Mouse (Mus musculus): Measurements from ENCODE around the gene 1700030J22Rik.
A peak's percentile ranks its signal among the peaks of the same experiment; 100 is the strongest.

Gene 1700030J22Rik

GRCm38 (mm10) chr8:116978631-116979256 lies at the start of gene 1700030J22Rik:
TSS of gene 1700030J22Rik (minus strand) at chr8:116978959.
- DNase-seq (ENCODE audit: low read depth, low spot score), result peak; percentile 98

- no peak for DNase-seq (ENCODE audit: low read depth, low spot score)
Measured at GRCm38 (mm10) chr8:117027601-117028000, 48.8 kb upstream of the 1700030J22Rik start.

DNA sequence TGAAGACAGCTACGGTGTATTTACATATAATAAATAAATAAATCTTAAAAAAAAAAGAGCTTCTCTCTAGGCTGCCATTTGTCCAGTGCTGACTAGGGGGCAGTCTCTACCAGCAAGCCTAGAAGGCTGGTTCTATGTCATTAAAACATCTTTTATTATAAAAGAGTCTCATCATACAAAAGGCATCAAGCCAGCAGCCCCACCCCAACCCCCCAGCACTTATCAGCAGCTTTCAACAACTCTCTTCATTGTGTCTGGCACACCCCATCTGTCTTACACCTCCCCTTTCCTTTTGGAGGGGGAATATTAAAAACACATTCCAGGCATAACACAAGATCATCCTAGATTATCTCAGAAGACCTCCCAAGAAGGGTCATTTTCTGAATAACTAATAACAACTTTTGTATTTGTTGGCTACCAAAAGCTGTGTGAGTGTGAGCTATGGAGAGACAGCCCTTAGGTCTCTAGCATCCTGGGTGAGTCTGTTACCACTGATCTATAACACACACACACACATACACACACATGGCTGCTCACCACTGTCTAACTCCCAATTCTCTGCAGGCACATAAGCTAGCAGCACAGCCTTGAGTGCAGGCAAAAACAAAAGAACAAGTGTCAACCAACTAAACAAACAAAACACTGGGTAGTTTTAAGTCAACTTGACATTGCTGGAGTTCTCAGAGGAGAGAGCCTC lies 43.7 kb upstream of the 1700030J22Rik start:
- no peak for DNase-seq (ENCODE audit: low read depth, low spot score)

GRCm38 (mm10) chr8:117019323-117020275 lies 40.8 kb upstream of the 1700030J22Rik start:
- DNase-seq (ENCODE audit: low read depth, low spot score), result no peak

- DNase-seq (ENCODE audit: low read depth, low spot score), result no peak
Measured at GRCm38 (mm10) chr8:117017896-117018295, 39.1 kb upstream of the 1700030J22Rik start.

DNA sequence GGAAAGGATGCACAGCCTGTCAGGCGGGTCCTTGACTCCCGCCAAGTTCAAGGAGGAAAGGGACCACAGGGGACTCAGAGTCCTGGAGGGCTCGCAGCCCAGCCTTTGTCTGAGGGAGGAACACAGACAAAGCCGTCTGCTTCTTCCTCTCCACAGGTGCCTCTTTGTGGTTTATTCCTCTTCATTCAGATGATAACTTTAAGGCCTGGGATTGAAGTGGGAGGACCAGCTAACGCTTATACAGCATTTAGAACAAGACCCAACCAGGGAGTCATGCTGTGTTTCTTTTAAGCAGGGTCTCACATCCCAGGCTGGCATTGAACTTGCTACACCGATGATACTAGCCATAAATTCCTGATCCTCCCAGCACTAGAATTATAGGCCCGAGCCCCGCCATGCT lies 38.2 kb upstream of the 1700030J22Rik start:
- DNase-seq (ENCODE audit: low read depth, low spot score), result no peak

GRCm38 (mm10) chr8:117015670-117016069 lies 36.9 kb upstream of the 1700030J22Rik start:
- no peak for DNase-seq (ENCODE audit: low read depth, low spot score)

GRCm38 (mm10) chr8:117011366-117011765 lies 32.6 kb upstream of the 1700030J22Rik start:
- DNase-seq (ENCODE audit: low read depth, low spot score), result no peak

GRCm38 (mm10) chr8:116994016-116994716 lies 15.4 kb upstream of the 1700030J22Rik start:
- no peak for DNase-seq (ENCODE audit: low read depth, low spot score)

- DNase-seq (ENCODE audit: low read depth, low spot score), result peak; percentile 90
Measured at GRCm38 (mm10) chr8:116993095-116993867, 14.5 kb upstream of the 1700030J22Rik start, which contains the start of gene Gcsh. TSS of gene Gcsh (minus strand) at chr8:116993537.

DNA sequence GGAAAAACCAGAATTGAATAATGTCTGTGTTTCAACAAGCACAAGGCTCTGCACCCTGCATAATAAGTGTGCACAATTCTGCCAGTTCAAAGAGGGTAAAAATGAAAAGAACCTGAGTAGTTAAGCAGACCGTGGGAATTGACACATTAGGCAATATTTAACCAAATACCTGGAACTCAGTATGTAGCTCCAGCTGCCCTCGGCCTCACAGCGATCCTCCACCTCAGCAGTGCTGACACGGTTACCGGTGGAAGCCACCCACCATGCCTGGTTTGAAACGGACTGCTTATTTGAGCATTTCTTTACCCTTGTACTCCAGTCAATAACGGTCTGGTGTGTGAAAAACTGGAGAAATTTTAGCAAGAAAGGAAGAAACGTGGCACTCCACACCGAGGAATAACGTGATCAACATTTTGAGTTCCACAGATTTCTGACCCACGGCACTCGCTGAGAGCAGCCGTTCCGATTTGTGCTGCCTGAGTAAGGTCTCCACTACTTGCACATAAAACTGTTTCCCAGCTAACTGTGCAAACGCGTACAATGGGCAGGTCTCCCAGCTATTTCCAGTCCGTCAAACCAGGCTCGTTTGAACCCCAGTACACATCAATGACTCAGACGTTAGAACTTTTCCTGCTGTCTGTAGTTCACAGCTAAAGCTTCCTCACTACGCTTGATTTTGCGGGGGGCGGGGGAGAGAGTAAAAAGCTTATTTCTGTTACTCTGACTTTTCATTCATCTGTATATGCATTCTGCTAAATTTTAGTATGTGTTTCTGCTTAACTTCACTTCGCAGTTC lies 13.6 kb upstream of the 1700030J22Rik start:
- no peak for DNase-seq (ENCODE audit: low read depth, low spot score)

GRCm38 (mm10) chr8:116991241-116991640 lies 12.5 kb upstream of the 1700030J22Rik start:
- no peak for DNase-seq (ENCODE audit: low read depth, low spot score)

DNA sequence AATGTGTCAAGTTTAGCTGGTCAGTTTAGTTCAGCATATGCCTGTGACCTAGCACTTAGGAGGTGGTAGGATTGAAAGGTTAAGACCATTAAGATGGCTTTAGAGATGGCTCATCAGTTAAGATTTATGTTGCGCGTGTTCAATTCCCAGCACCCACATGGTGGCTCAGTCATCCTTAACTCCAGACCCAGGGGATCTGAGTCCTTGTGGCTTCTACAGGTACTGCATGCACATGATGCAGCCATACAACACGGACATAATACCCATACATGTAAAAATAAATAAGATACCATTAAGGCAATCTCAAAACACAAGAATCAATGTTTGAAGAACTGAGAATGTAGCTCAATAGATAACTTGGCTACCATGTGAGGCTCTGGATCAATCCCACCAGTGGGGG lies 11.1 kb upstream of the 1700030J22Rik start:
- DNase-seq (ENCODE audit: low read depth, low spot score), result no peak

GRCm38 (mm10) chr8:116980117-116980516 lies 1.4 kb upstream of the 1700030J22Rik start:
- peak; percentile 39 for DNase-seq (ENCODE audit: low read depth, low spot score)

DNA sequence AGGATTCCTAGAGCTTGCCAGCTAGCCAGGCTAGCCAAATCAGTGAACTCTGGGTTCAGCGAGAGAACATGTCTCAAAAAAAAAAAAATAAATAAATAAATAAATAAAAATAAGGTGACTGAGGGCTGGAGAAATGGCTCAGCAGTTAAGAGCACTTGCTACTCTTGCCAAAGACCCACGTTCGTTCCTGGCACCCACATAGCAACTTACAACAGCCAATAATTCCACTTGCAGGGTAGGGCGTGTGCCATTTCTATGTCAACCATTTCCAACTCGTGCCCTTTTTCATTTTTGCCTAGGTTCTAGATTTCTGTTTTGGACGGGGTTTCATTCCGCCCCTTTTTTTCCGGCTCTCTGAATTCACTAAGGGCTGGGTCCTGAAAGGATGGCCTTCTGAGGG lies 707 bp downstream of the 1700030J22Rik start:
- no peak for DNase-seq (ENCODE audit: low read depth, low spot score)

- DNase-seq (ENCODE audit: low read depth, low spot score), result no peak
Measured at GRCm38 (mm10) chr8:116975606-116976005, 3.2 kb downstream of the 1700030J22Rik start.

GRCm38 (mm10) chr8:116975066-116975465 lies 3.7 kb downstream of the 1700030J22Rik start:
- DNase-seq (ENCODE audit: low read depth, low spot score), result no peak

- no peak for DNase-seq (ENCODE audit: low read depth, low spot score)
Measured at GRCm38 (mm10) chr8:116969531-116969930, 9.2 kb downstream of the 1700030J22Rik start.

DNA sequence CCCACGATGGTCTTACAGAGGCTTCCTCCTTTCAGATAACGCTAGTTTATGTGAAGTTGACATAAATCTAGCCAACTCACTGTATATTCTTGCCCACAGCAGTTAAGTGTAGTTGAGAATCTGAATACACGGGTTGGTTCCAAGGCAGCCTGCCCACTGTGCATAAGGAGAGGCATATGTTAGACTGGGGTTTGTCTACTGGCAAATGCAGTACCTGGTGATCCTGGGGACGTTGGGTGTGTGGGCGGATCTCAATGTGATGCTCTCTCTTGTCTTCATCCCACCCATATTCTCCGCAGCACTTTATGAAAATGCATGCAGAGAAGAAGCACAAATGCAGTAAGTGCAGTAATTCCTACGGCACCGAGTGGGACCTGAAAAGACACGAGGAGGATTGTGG lies 24.3 kb downstream of the 1700030J22Rik start:
- DNase-seq (ENCODE audit: low read depth, low spot score), result no peak

GRCm38 (mm10) chr8:116952428-116952827 lies 26.3 kb downstream of the 1700030J22Rik start:
- DNase-seq (ENCODE audit: low read depth, low spot score), result no peak

Data from retina, adult 2 months (tissue).